Mouse (Mus musculus) limb, embryonic 12.5 days (tissue): ENCODE data around the gene Qars. TPM values are rescaled to one million over a fixed set of nuclear protein-coding genes. Genes with fewer than 3 reads are reported as not detected.

Experiments used
- ATAC-seq: fragments of 200-750 bp; cut with Nextera tagmentation; 2 replicates; pipeline ENCODE4 v1.8.0; 2017; ENCODE audit warnings: low read depth, moderate TSS enrichment; ENCODE audit not compliant: insufficient number of reproducible peaks, insufficient read depth, low FRiP score, low TSS enrichment
- H3K27ac ChIP-seq: fragments of 300-500 bp; sonication (generic); 2 replicates; pipeline ENCODE4 v1.5.1; 2016; ENCODE audit warnings: mild to moderate bottlenecking, moderate library complexity
- H3K27me3 ChIP-seq: fragments of 300-500 bp; sonication (generic); 2 replicates; pipeline ENCODE4 v1.6.1; 2016; ENCODE audit warnings: mild to moderate bottlenecking, moderate library complexity
- H3K36me3 ChIP-seq: fragments of 300-500 bp; sonication (generic); 2 replicates; pipeline ENCODE4 v1.6.1; 2016; ENCODE audit warnings: mild to moderate bottlenecking, moderate library complexity
- H3K4me1 ChIP-seq: fragments of 300-500 bp; sonication (generic); replicated peaks from 2 replicates; pipeline ENCODE4 v1.6.1; 2016
- H3K4me2 ChIP-seq: fragments of 300-500 bp; sonication (generic); 2 replicates; pipeline ENCODE4 v1.6.1; 2016; ENCODE audit warnings: mild to moderate bottlenecking, moderate library complexity
- H3K4me3 ChIP-seq: fragments of 300-500 bp; sonication (generic); replicated peaks from 2 replicates; pipeline ENCODE4 v1.5.1; 2016; ENCODE audit warnings: mild to moderate bottlenecking
- H3K9ac ChIP-seq: fragments of 300-500 bp; sonication (generic); replicated peaks from 2 replicates; pipeline ENCODE4 v1.6.1; 2016; ENCODE audit warnings: mild to moderate bottlenecking, moderate library complexity
- H3K9me3 ChIP-seq: fragments of 300-500 bp; sonication (generic); 2 replicates; pipeline ENCODE4 v1.6.1; 2016; ENCODE audit warnings: mild to moderate bottlenecking, moderate library complexity
- WGBS: fragments of 180-500 bp; shearing (Covaris S2); methylation state at CpG from one replicate; pipeline ENCODE4 v1.1.7; 2016; 5-methylcytosine and 5-hydroxymethylcytosine counted together
- polyA plus RNA-seq: library from polyadenylated mRNA; unstranded; fragments of >200 nt; fragmentation: Nextera tagmentation; extraction: Ambion mirVana; gene quantifications from 2 replicates; pipeline ENCODE4 v1.2.1, GENCODE M21; 2016

Gene Qars
- 106 and 112 TPM in 2 replicates for polyA plus RNA-seq

GRCm38 (mm10) chr9:108507619-108508434 lies at the start of gene Qars:
Qars (plus strand) TSS chr9:108507706.
- Histone ChIP-seq H3K9ac (peak within 1 kb of the TSS; percentile 81), H3K4me3 (peak within 1 kb of the TSS; percentile 78), H3K27ac (peak within 1 kb of the TSS; percentile 76), H3K4me1 (peaks cover 14% of the 10 kb centered on the region), H3K27me3 (no peaks in the 10 kb centered on the region), H3K9me3 (no peaks in the 10 kb centered on the region), H3K4me2 (peak within 1 kb of the TSS; percentile 92), H3K36me3 (peaks cover 47% of the 10 kb centered on the region)
- under 1% methylated on average over 37 of the region's 37 CpGs for WGBS
- peak; percentile 94 for ATAC-seq

GRCm38 (mm10) chr9:108459939-108460318 lies 47.6 kb upstream of the Qars start:
- 95% methylated on average over 1 of the region's 1 CpGs for WGBS
- Histone ChIP-seq H3K27me3 (no peaks in the 10 kb centered on the region), H3K9me3 (no peaks in the 10 kb centered on the region), H3K36me3 (peaks cover 22% of the 10 kb centered on the region), H3K4me2 (peak overlapping the region; percentile 92), H3K27ac (peak overlapping the region; percentile 87; the same call in 1 of the 2 replicates), H3K4me3 (peak overlapping the region; percentile 91), H3K9ac (no peak overlapping the region), H3K4me1 (peaks cover 12% of the 10 kb centered on the region)
- no peak for ATAC-seq

GRCm38 (mm10) chr9:108460319-108461178 lies 47.0 kb upstream of the Qars start, which contains the start of gene Ccdc71:
Ccdc71 (plus strand) TSS chr9:108460527.
- peak within 1 kb of the TSS; percentile 87 for H3K27ac ChIP-seq
- H3K36me3 ChIP-seq: peaks cover 29% of the 10 kb centered on the region
- peak within 1 kb of the TSS; percentile 91 for H3K4me3 ChIP-seq
- under 1% methylated on average over 52 of the region's 52 CpGs for WGBS
- peak within 1 kb of the TSS; percentile 90 for H3K9ac ChIP-seq
- no peaks in the 10 kb centered on the region for H3K27me3 ChIP-seq
- H3K9me3 ChIP-seq: no peaks in the 10 kb centered on the region
- peak within 1 kb of the TSS; percentile 92 for H3K4me2 ChIP-seq
- ATAC-seq: peak; percentile 66
- H3K4me1 ChIP-seq: peaks cover 12% of the 10 kb centered on the region

DNA sequence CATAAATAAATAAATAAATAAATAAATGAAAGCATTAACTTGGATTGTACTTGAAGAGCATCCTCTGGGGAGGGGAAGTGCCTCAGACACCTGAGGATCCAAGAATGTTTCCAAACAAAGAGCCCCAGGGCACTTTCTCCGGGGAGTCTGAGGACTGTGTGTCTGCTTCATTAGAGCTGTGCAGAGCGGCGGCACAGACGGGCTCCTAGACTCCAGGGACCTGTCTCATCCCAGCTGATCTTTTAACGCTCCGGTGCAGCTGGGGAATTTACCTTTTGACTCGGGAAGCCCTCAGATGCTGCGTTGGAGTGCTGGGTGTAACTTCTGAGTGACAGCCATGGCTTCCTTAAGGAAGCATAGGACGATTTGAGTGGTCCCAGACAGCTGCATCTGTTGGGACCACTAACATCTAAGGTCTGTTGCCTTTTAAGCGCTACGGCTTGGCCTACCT lies 46.3 kb upstream of the Qars start, which contains the start of gene Klhdc8b:
Gene Klhdc8b (minus strand): TSS at position 401 of the 451 bp plus-strand sequence.
- 26% methylated on average over 11 of the region's 11 CpGs for WGBS
- Histone ChIP-seq H3K4me1 (peaks cover 12% of the 10 kb centered on the region), H3K4me2 (peak within 1 kb of the TSS; percentile 92), H3K27ac (peak within 1 kb of the TSS; percentile 87), H3K9me3 (no peaks in the 10 kb centered on the region), H3K36me3 (peaks cover 35% of the 10 kb centered on the region), H3K4me3 (peak within 1 kb of the TSS; percentile 91), H3K9ac (peak within 1 kb of the TSS; percentile 90), H3K27me3 (no peaks in the 10 kb centered on the region)
- ATAC-seq: no peak

- peak overlapping the region; percentile 91 for H3K4me3 ChIP-seq
- no peaks in the 10 kb centered on the region for H3K27me3 ChIP-seq
- H3K27ac ChIP-seq: no peak overlapping the region
- peak overlapping the region; percentile 92 for H3K4me2 ChIP-seq
- ATAC-seq: no peak
- H3K9ac ChIP-seq: no peak overlapping the region; the same call in 1 of the 2 replicates
- WGBS: 90% methylated on average over 5 of the region's 5 CpGs
- H3K9me3 ChIP-seq: no peaks in the 10 kb centered on the region
- peaks cover 40% of the 10 kb centered on the region for H3K36me3 ChIP-seq
- H3K4me1 ChIP-seq: peaks cover 12% of the 10 kb centered on the region
Observed at GRCm38 (mm10) chr9:108461675-108462074, 45.8 kb upstream of the Qars start.

- H3K9me3 ChIP-seq: no peaks in the 10 kb centered on the region
- H3K27ac ChIP-seq: no peak overlapping the region
- peaks cover 12% of the 10 kb centered on the region for H3K4me1 ChIP-seq
- no peaks in the 10 kb centered on the region for H3K27me3 ChIP-seq
- no peak for ATAC-seq
- no peak overlapping the region for H3K9ac ChIP-seq
- 0 out of 2 replicates have a peak overlapping the region, but pooled peaks have one; percentile 92 for H3K4me2 ChIP-seq
- 93% methylated on average over 10 of the region's 10 CpGs for WGBS
- H3K4me3 ChIP-seq: no peak overlapping the region
- peaks cover 45% of the 10 kb centered on the region for H3K36me3 ChIP-seq
Observed at GRCm38 (mm10) chr9:108462192-108462591, 45.3 kb upstream of the Qars start.

DNA sequence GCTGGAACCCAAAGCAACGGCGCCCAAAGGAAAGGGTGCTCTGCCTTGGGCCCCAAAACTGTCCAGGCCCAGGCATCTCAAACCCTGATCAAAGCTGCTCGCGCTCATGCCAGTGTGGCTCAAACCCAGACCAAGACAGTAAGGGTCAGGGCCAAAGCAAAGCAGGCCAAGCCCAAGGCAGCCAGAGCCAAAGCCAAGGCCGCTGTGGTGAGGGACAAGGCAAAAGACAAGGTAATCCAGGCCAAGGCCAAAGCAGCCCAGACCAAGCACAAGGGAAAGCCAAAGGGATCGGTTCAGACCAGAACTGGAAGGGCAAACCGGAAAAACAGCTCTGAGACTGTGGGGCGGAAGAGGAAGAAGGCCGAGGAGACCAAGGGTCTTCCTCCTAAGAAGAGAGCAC lies 43.8 kb upstream of the Qars start:
- WGBS: 96% methylated on average over 9 of the region's 9 CpGs
- Histone ChIP-seq H3K36me3 (peaks cover 52% of the 10 kb centered on the region), H3K27me3 (no peaks in the 10 kb centered on the region), H3K4me2 (no peak overlapping the region), H3K9ac (no peak overlapping the region), H3K9me3 (peaks cover 3% of the 10 kb centered on the region; the same call in 1 of the 2 replicates), H3K4me3 (no peak overlapping the region), H3K4me1 (peaks cover 12% of the 10 kb centered on the region), H3K27ac (no peak overlapping the region)
- ATAC-seq: no peak

DNA sequence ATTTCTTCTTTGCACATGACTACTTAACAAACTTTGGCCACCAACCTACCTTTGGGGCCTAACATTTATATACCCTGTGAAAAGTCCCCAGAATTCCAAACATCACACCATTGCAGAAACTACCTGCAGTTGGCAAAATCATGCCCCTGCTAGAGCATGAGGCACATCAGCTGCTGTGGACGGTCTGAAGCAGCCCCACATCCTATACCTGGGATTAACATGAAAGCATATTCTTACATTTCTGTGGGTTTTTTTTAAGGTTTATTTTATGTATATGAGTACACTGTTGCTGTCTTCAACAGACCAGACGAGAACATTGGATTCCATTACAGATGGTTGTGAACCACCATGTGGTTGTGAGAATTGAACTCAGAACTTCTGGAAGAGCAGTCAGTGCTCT lies 41.3 kb upstream of the Qars start:
- H3K36me3 ChIP-seq: peaks cover 52% of the 10 kb centered on the region
- WGBS: 93% methylated on average over 2 of the region's 2 CpGs
- no peak overlapping the region for H3K4me3 ChIP-seq
- no peak overlapping the region for H3K4me2 ChIP-seq
- peaks cover 10% of the 10 kb centered on the region for H3K4me1 ChIP-seq
- no peak for ATAC-seq
- no peaks in the 10 kb centered on the region for H3K27me3 ChIP-seq
- peaks cover 3% of the 10 kb centered on the region; the same call in 1 of the 2 replicates for H3K9me3 ChIP-seq
- H3K27ac ChIP-seq: no peak overlapping the region
- H3K9ac ChIP-seq: no peak overlapping the region

DNA sequence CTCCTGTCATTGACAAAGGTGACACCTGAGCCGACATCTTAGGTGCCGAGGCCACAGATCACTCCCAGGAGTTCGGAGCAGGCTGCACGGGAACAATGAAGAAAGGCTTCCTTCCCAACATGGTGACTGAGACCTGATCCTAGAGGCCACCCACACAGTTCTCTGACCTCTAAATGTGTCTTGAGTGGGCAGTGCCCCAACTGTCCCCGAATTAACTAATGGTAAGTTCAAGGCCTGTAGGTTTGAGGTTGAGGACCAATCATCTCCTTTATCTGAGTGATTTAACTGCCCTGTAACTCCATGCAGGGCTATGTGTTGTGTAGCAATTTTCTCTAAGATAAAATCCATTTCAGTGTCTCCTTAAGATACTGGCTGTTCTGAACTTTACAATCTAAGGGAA lies 38.1 kb upstream of the Qars start:
- Histone ChIP-seq H3K27ac (no peak overlapping the region), H3K4me2 (no peak overlapping the region), H3K27me3 (no peaks in the 10 kb centered on the region), H3K9ac (no peak overlapping the region), H3K9me3 (peaks cover 3% of the 10 kb centered on the region; the same call in 1 of the 2 replicates), H3K4me3 (no peak overlapping the region), H3K4me1 (no peaks in the 10 kb centered on the region), H3K36me3 (peaks cover 34% of the 10 kb centered on the region)
- ATAC-seq: no peak
- WGBS: 79% methylated on average over 5 of the region's 5 CpGs

GRCm38 (mm10) chr9:108469845-108470244 lies 37.7 kb upstream of the Qars start:
- Histone ChIP-seq H3K27me3 (no peaks in the 10 kb centered on the region), H3K36me3 (peaks cover 30% of the 10 kb centered on the region), H3K9me3 (peaks cover 3% of the 10 kb centered on the region; the same call in 1 of the 2 replicates), H3K4me1 (no peaks in the 10 kb centered on the region), H3K27ac (no peak overlapping the region), H3K9ac (no peak overlapping the region), H3K4me2 (no peak overlapping the region), H3K4me3 (no peak overlapping the region)
- WGBS: 68% methylated on average over 4 of the region's 4 CpGs
- ATAC-seq: no peak

- Histone ChIP-seq H3K9me3 (no peaks in the 10 kb centered on the region), H3K4me1 (peaks cover 7% of the 10 kb centered on the region), H3K27me3 (no peaks in the 10 kb centered on the region), H3K27ac (no peak overlapping the region), H3K36me3 (no peaks in the 10 kb centered on the region), H3K4me2 (no peak overlapping the region), H3K9ac (no peak overlapping the region), H3K4me3 (no peak overlapping the region)
- ATAC-seq: no peak
- WGBS: 53% methylated on average over 1 of the region's 1 CpGs
Observed at GRCm38 (mm10) chr9:108474528-108474927, 33.0 kb upstream of the Qars start.
